Mouse (Mus musculus) heart, embryonic 15.5 days (tissue): ENCODE measurements around the gene Ncam1. TPM values are rescaled to one million over a fixed set of nuclear protein-coding genes. Genes with fewer than 3 reads are reported as not detected.

ENCODE experiments used
- ATAC-seq: fragments of 200-750 bp; cut with Nextera tagmentation; replicated peaks from 2 replicates; pipeline ENCODE4 v1.8.0; 2017; ENCODE audit warnings: low read depth, moderate TSS enrichment; ENCODE audit not compliant: insufficient number of reproducible peaks, insufficient read depth, low FRiP score
- H3K27ac ChIP-seq: fragments of 300-500 bp; sonication (generic); 2 replicates; pipeline ENCODE4 v1.5.1; 2015; ENCODE audit warnings: mild to moderate bottlenecking, inconsistent platforms
- H3K27me3 ChIP-seq: fragments of 300-500 bp; sonication (generic); 2 replicates; pipeline ENCODE4 v1.6.1; 2015; ENCODE audit warnings: inconsistent platforms
- H3K36me3 ChIP-seq: fragments of 300-500 bp; sonication (generic); 2 replicates; pipeline ENCODE4 v1.6.1; 2015; ENCODE audit warnings: mild to moderate bottlenecking, inconsistent platforms
- H3K4me1 ChIP-seq: fragments of 300-500 bp; sonication (generic); replicated peaks from 2 replicates; pipeline ENCODE4 v1.6.1; 2015; ENCODE audit warnings: inconsistent platforms
- H3K4me2 ChIP-seq: fragments of 300-500 bp; sonication (generic); 2 replicates; pipeline ENCODE4 v1.6.1; 2015; ENCODE audit warnings: inconsistent platforms, mild to moderate bottlenecking, moderate library complexity
- H3K4me3 ChIP-seq: fragments of 300-500 bp; sonication (generic); 2 replicates; pipeline ENCODE4 v1.5.1; 2015; ENCODE audit warnings: mild to moderate bottlenecking, inconsistent platforms
- H3K9ac ChIP-seq: fragments of 300-500 bp; sonication (generic); 2 replicates; pipeline ENCODE4 v1.6.1; 2015; ENCODE audit warnings: mild to moderate bottlenecking, inconsistent platforms
- H3K9me3 ChIP-seq: fragments of 300-500 bp; sonication (generic); replicated peaks from 2 replicates; pipeline ENCODE4 v1.6.1; 2016; ENCODE audit warnings: inconsistent platforms
- WGBS: fragments of 180-500 bp; shearing (Covaris S2); methylation state at CpG from one replicate; pipeline ENCODE4 v1.1.7; 2015; ENCODE audit warnings: mixed read lengths; 5-methylcytosine and 5-hydroxymethylcytosine counted together
- polyA plus RNA-seq: library from polyadenylated mRNA; unstranded; fragments of >200 nt; fragmentation: Nextera tagmentation; extraction: Ambion mirVana; gene quantifications from 2 replicates; pipeline ENCODE4 v1.2.1, GENCODE M21; 2015

The Ncam1 gene
- polyA plus RNA-seq, 1 experiment from 2014 or later = 124 TPM

DNA sequence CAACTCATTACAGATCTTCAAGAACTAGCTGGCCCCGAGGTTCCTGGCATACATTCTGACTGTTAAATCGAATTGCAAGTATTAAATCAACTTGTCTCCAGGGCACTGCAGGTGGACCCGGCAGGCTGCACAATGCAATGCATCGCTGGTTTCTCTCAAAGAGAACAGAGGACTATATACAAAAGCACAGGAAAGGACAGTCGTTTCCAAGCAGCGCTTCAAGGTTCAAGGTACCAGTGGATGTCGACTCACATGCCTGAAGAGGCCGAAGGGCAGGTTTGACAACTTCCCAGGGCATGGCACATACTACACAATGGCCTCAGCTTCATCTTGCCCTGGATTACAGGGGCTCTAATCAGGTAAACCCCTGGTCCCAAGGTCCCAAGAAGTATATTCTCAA, 158.6 kb downstream of the Ncam1 start:
- H3K4me3 ChIP-seq = no peak overlapping the region
- ATAC-seq = no peak
- WGBS = 81% methylated on average over 8 of the region's 8 CpGs
- H3K9me3 ChIP-seq = no peaks in the 10 kb centered on the region
- peaks cover 4% of the 10 kb centered on the region; the same call in 1 of the 2 replicates for H3K36me3 ChIP-seq
- H3K4me2 ChIP-seq = no peak overlapping the region
- H3K27ac ChIP-seq = no peak overlapping the region
- no peak overlapping the region for H3K9ac ChIP-seq
- no peaks in the 10 kb centered on the region for H3K27me3 ChIP-seq
- H3K4me1 ChIP-seq = peaks cover 4% of the 10 kb centered on the region; the same call in 1 of the 2 replicates

DNA sequence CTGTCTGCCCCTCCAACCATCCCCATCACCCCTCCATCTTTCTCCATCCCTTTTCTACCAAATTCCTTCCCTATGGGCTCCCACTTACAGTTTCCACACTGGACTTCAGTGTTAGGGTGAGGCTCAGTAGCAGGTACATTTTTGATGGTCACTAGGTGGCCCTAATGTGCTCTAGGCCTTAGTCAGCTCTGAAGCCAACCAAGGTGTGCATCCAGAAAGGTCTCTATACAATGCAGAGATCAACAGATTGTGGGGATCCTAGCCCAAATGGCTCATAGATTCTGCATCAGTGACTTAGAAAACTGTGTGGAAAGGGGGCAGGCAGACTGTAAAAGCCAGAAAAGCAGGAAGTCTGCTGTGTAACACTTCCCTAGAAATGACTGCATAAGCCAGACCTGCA, 160.8 kb downstream of the Ncam1 start:
- H3K4me1 ChIP-seq = peaks cover 5% of the 10 kb centered on the region; the same call in 1 of the 2 replicates
- no peaks in the 10 kb centered on the region for H3K27me3 ChIP-seq
- H3K4me2 ChIP-seq = no peak overlapping the region
- peaks cover 4% of the 10 kb centered on the region; the same call in 1 of the 2 replicates for H3K36me3 ChIP-seq
- H3K27ac ChIP-seq = no peak overlapping the region
- H3K4me3 ChIP-seq = no peak overlapping the region
- ATAC-seq = no peak
- H3K9me3 ChIP-seq = no peaks in the 10 kb centered on the region
- no peak overlapping the region for H3K9ac ChIP-seq

DNA sequence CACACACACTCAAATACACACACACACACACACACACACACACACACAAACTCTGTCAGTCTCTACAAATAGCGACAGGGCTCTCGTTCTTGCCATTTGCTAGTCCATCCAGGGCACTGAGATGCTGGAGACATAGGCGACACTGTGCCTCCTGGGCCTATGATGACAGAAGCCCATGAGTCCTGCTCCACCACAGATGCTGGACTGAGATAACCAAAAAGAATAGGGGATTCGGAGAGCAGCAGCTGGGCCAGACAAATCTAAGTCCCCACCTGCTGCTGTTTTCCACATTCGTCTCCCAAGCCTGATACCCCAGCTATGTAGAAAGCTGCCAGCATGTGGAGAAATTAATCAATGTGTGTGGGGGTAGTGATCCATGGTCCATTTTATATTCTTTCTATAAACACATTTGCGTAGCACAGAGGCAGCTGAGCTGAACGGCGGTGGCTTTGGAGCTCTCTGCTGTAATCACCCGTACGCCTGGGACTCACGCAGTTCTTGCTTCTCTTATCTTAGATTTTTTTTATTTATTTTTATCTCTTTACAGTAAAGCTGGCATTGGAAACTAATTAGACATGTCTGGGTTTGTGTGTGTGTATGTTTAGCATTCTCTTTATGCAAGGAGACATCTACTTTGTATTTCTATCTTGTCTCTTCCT, 162.9 kb downstream of the Ncam1 start:
- peaks cover 5% of the 10 kb centered on the region; the same call in 1 of the 2 replicates for H3K4me1 ChIP-seq
- no peak overlapping the region for H3K9ac ChIP-seq
- no peaks in the 10 kb centered on the region for H3K9me3 ChIP-seq
- H3K27me3 ChIP-seq = no peaks in the 10 kb centered on the region
- no peak overlapping the region for H3K4me3 ChIP-seq
- 67% methylated on average over 11 of the region's 11 CpGs for WGBS
- no peak overlapping the region for H3K27ac ChIP-seq
- no peak overlapping the region for H3K4me2 ChIP-seq
- H3K36me3 ChIP-seq = peaks cover 1% of the 10 kb centered on the region; the same call in 1 of the 2 replicates
- no peak for ATAC-seq

DNA sequence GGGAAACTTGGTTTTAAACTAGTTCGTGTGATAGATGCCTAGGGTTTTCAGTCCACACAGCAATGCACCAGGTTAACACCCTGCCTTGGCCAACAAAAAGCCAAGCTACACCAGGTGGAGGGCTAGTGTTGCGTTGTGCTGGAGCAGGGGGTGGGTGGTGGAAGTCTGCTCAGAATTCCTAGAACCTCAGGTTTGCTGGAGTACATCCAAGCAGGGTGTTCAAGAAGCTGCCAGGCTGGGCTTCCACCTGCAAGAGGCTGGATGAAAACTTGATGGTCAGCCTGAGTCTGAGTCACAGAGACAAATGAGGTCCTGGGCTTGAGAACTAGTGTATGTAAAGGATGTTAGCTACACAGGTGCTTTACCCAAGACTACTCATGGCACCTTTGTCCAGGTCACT, 166.1 kb downstream of the Ncam1 start:
- Histone ChIP-seq H3K4me3 (no peak overlapping the region), H3K27me3 (no peaks in the 10 kb centered on the region), H3K4me2 (no peak overlapping the region), H3K9ac (no peak overlapping the region), H3K9me3 (no peaks in the 10 kb centered on the region), H3K27ac (no peak overlapping the region), H3K36me3 (no peaks in the 10 kb centered on the region), H3K4me1 (peaks cover 5% of the 10 kb centered on the region; the same call in 1 of the 2 replicates)
- ATAC-seq = no peak
- 84% methylated on average over 2 of the region's 2 CpGs for WGBS

- no peak overlapping the region for H3K4me2 ChIP-seq
- 71% methylated on average over 2 of the region's 2 CpGs for WGBS
- H3K27ac ChIP-seq = no peak overlapping the region
- H3K9ac ChIP-seq = no peak overlapping the region
- no peak overlapping the region for H3K4me3 ChIP-seq
- peaks cover 5% of the 10 kb centered on the region; the same call in 1 of the 2 replicates for H3K4me1 ChIP-seq
- H3K36me3 ChIP-seq = no peaks in the 10 kb centered on the region
- no peak for ATAC-seq
- H3K9me3 ChIP-seq = no peaks in the 10 kb centered on the region
- no peaks in the 10 kb centered on the region for H3K27me3 ChIP-seq
These were observed 168.4 kb downstream of the Ncam1 start for GRCm38 (mm10) chr9:49630336-49630735.

DNA sequence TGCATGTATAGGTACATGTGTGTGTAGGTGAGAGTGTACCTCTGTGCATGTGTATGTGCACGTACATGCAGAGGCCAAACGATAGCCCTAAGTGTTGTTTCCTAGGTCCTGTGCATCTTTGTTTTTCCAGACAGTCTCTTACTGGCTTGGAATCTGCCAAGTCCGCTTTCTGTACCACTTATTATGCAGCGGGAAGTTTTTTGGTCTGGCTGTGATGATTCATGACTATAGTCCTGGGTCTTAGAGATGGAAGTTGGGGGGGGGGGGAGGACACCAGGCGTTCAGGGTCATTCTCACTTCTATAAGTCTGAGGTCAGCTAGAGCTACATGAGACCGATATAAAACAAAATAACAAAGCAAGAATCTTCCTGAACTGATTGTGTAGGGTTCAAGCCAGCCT, 173.8 kb downstream of the Ncam1 start:
- H3K27me3 ChIP-seq = no peaks in the 10 kb centered on the region
- no peak overlapping the region for H3K4me2 ChIP-seq
- 89% methylated on average over 6 of the region's 6 CpGs for WGBS
- no peak for ATAC-seq
- H3K4me1 ChIP-seq = 0 out of 2 replicates have a peak, but pooled peaks cover 2% of the 10 kb centered on the region
- H3K4me3 ChIP-seq = no peak overlapping the region
- H3K36me3 ChIP-seq = no peaks in the 10 kb centered on the region
- no peak overlapping the region for H3K9ac ChIP-seq
- no peak overlapping the region for H3K27ac ChIP-seq
- H3K9me3 ChIP-seq = no peaks in the 10 kb centered on the region

DNA sequence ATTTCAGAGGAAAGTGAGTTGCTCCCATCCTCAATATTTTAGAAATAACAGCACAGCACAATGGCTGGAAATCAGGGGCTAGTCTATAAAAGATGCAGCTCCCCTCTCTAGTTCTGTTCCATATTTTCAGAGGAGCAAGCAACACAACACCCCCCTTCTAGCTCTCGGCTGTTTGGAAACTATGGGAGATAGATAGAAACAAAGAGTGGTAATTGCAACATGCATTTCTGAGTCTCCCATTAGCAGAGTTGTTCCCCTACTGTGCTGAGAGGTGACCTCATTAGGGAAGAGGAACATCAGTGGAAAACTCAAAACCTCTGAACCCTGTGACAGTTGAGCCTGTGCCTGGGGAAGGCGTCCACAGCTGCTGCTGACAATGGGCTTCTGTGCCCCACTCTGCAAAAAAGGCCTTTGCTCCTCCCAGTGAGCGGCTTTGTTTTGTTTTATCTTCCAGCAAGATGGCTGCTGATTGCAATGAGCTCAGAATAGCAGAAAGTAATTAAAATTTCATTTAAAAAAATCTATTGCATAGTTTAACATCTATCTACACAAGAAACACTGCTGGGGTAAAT, 174.7 kb downstream of the Ncam1 start:
- H3K9me3 ChIP-seq = no peaks in the 10 kb centered on the region
- no peaks in the 10 kb centered on the region for H3K27me3 ChIP-seq
- ATAC-seq = no peak
- H3K9ac ChIP-seq = no peak overlapping the region
- WGBS = 63% methylated on average over 3 of the region's 3 CpGs
- H3K4me3 ChIP-seq = no peak overlapping the region
- no peak overlapping the region for H3K4me2 ChIP-seq
- no peaks in the 10 kb centered on the region for H3K36me3 ChIP-seq
- H3K27ac ChIP-seq = no peak overlapping the region
- peaks cover 2% of the 10 kb centered on the region; the same call in 1 of the 2 replicates for H3K4me1 ChIP-seq

DNA sequence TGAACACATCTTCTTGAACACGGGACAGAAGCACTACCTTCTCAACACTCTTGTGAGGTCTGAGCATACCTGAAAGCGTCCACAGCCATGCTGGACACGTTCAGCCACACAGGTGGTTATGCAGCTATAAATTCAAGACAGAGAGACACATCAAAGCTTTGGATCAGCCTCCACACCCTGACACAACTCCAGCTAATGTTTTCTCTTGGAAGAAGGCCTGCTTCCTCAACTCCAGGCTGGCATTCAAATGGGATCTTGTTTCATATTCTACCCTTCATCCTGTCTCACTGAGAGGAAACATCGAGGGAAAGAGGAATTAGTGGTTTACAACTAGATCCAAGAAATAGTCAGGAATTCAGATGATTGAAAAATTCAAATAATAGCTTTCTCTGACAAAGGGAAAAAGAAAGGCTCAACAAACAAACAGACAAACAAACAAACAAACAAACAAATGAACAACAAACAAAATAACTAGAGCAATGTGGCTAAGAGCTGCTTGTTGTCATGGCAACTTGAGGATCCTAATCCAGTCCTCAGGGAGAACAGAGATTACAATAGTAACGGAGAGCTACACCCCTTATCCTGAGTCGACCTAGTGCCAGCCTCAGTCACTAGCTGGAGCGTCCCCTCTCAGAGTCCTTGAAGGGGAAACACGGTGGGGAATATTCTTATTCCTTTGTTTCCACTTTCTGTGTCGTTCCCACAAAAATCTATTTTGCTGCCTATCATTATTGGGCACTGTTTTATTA, 175.6 kb downstream of the Ncam1 start:
- Histone ChIP-seq H3K4me3 (no peak overlapping the region), H3K9me3 (no peaks in the 10 kb centered on the region), H3K36me3 (no peaks in the 10 kb centered on the region), H3K4me2 (no peak overlapping the region), H3K9ac (no peak overlapping the region), H3K27ac (no peak overlapping the region), H3K27me3 (no peaks in the 10 kb centered on the region), H3K4me1 (peaks cover 10% of the 10 kb centered on the region)
- no peak for ATAC-seq
- 72% methylated on average over 9 of the region's 9 CpGs for WGBS

DNA sequence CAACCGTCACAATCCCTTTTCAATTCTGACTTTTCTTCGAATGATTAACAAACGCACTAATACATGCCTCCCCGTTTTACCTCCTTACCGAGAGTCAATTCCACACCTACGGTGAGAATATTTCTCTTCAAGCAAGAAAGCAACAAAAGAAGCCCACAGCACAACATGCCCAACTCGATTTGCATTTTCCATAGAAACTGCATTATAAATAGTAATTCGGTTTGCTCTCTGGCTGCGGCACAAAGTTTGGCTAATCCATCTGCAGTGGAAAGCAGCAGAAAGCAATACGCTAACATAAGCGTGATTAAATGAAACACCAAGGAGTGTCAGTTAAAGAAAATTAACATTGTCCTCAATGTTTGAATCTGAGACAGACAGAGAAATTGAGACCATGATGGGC, 177.0 kb downstream of the Ncam1 start:
- Histone ChIP-seq H3K27me3 (no peaks in the 10 kb centered on the region), H3K4me2 (no peak overlapping the region)
- 94% methylated on average over 11 of the region's 11 CpGs for WGBS

GRCm38 (mm10) chr9:49618699-49619392, 179.9 kb downstream of the Ncam1 start:
- no peak for ATAC-seq
- no peak overlapping the region for H3K27ac ChIP-seq
- H3K4me2 ChIP-seq = no peak overlapping the region
- H3K36me3 ChIP-seq = 0 out of 2 replicates have a peak, but pooled peaks cover 5% of the 10 kb centered on the region
- H3K4me1 ChIP-seq = peaks cover 15% of the 10 kb centered on the region
- H3K9ac ChIP-seq = no peak overlapping the region
- 67% methylated on average over 9 of the region's 9 CpGs for WGBS
- H3K4me3 ChIP-seq = no peak overlapping the region
- no peaks in the 10 kb centered on the region for H3K9me3 ChIP-seq
- H3K27me3 ChIP-seq = no peaks in the 10 kb centered on the region

More for the DNA sequence above, 177.0 kb downstream of the Ncam1 start:
- Histone ChIP-seq H3K9me3 (no peaks in the 10 kb centered on the region), H3K4me3 (no peak overlapping the region), H3K9ac (no peak overlapping the region), H3K27ac (no peak overlapping the region), H3K36me3 (no peaks in the 10 kb centered on the region), H3K4me1 (peaks cover 13% of the 10 kb centered on the region)
- no peak for ATAC-seq

GRCm38 (mm10) chr9:49618266-49618665, 180.5 kb downstream of the Ncam1 start:
- Histone ChIP-seq H3K4me1 (peaks cover 15% of the 10 kb centered on the region), H3K9me3 (no peaks in the 10 kb centered on the region), H3K27ac (no peak overlapping the region), H3K27me3 (no peaks in the 10 kb centered on the region), H3K9ac (no peak overlapping the region), H3K36me3 (0 out of 2 replicates have a peak, but pooled peaks cover 5% of the 10 kb centered on the region), H3K4me2 (no peak overlapping the region), H3K4me3 (no peak overlapping the region)
- 74% methylated on average over 2 of the region's 2 CpGs for WGBS
- no peak for ATAC-seq
